Mouse (Mus musculus) erythroblast, embryonic 14.5 days (primary cell): ENCODE data around the gene Cdk5r1. TPM values are rescaled to one million over a fixed set of nuclear protein-coding genes. Genes with fewer than 3 reads are reported as not detected.

Source experiments
- H3K27me3 ChIP-seq: 2 replicates; pipeline ENCODE4 v1.6.1; 2012; ENCODE audit warnings: inconsistent platforms; ENCODE audit not compliant: control insufficient read depth
- H3K36me3 ChIP-seq: 2 replicates; pipeline ENCODE4 v1.6.1; 2012; ENCODE audit warnings: mild to moderate bottlenecking, inconsistent platforms; ENCODE audit not compliant: control insufficient read depth
- H3K4me1 ChIP-seq: 2 replicates; pipeline ENCODE4 v1.6.1; 2012; ENCODE audit warnings: inconsistent platforms; ENCODE audit not compliant: control insufficient read depth
- H3K4me3 ChIP-seq: replicated peaks from 2 replicates; pipeline ENCODE3; 2012; ENCODE audit warnings: moderate library complexity, mild to moderate bottlenecking, inconsistent platforms
- H3K9me3 ChIP-seq: 2 replicates; pipeline ENCODE4 v1.6.1; 2012; ENCODE audit warnings: low read length, inconsistent platforms, mixed read lengths; ENCODE audit not compliant: control insufficient read depth
- GATA1 ChIP-seq: IDR thresholded peaks from 2 replicates; pipeline ENCODE4 v1.6.1; 2012; ENCODE audit warnings: low read length, inconsistent platforms, mixed read lengths
- TAL1 ChIP-seq: IDR thresholded peaks from 3 replicates; pipeline ENCODE4 v1.6.1; 2012; ENCODE audit warnings: low read length, inconsistent platforms, mixed read lengths
- polyA plus RNA-seq: library from polyadenylated mRNA; stranded (reverse); fragments of >175 nt; gene quantifications from 2 replicates; pipeline ENCODE4 v1.2.3, GENCODE M21; 2012

The Cdk5r1 gene
- polyA plus RNA-seq, 1 experiment: 0.31 TPM

DNA sequence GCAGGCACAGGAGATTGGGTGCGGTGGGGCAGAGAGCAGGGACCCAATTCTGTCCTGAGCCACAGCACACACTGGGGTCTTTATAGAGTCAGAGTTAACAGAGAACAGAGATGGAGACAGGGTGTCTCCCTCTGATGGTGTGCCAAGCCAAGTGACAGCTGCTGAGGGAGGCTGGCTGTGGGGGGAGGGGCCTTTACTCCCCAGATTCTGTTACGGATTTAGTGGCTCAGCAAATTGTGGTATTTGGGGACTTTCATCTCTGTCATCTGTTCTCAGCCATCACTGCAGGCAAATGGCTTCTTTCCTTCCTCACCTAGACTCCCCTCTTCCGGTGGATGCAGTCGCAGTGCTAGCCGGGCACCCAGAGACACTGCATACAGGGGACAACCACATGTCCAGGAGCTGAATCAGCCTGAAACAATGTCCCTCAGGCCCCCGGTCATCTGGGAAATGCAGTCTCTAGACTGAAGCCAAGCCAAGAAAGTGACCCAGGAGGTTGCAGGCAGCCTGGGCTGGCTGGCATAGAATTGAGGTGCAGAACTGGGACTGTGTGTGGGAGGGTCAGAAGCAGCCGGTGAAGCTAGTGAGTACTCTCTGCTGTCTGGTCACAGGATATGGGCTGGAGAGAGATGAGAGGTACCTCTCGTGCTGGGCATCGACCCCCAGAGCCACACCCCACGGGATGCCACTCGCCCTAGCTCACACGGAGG lies 12.5 kb downstream of the Cdk5r1 start:
- Histone ChIP-seq H3K4me3 (no peak overlapping the region), H3K4me1 (no peaks in the 10 kb centered on the region), H3K9me3 (no peaks in the 10 kb centered on the region), H3K36me3 (no peaks in the 10 kb centered on the region), H3K27me3 (no peaks in the 10 kb centered on the region; the same call in none of the 2 replicates)
- TF ChIP-seq TAL1 (no peak), GATA1 (no peak)

DNA sequence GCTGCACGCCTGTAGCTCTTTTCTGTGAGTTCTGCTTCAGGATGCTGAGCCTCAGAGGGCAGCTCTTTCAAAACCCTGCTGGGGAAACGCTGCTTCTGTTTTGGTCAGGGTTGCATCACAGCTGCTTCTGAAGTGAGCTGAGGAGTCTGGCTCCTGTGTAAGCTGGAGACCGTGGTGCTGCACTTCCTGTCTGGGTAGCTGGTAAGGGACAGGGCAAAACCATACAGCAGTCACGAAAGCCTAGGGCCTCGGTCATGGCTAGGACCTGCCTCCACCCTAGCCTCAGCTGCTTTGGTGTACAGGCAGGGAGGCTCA lies 13.0 kb downstream of the Cdk5r1 start:
- no peaks in the 10 kb centered on the region for H3K36me3 ChIP-seq
- no peaks in the 10 kb centered on the region for H3K4me1 ChIP-seq
- H3K9me3 ChIP-seq: no peaks in the 10 kb centered on the region
- H3K27me3 ChIP-seq: no peaks in the 10 kb centered on the region; the same call in none of the 2 replicates
- no peak for TF ChIP-seq TAL1
- TF ChIP-seq GATA1: no peak
- no peak overlapping the region for H3K4me3 ChIP-seq

DNA sequence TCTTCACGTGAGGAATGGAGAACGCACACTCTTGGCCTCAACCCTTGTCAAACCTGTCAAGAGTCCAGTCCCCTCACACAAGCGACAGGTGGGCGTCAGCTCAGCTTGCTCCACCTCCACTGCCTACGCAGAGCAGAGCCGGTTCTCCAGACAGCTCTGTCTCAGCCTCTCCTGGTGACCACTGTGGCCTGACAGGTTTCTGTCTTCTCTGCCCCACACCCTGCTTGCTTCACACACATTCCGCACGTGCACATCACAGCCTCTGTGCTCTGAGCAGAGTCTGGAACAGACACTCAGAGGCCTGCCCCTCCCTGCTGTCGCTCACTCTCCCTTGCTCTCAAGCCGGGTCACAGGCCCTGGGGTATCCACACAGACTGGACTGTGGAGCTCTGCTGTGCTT lies 14.0 kb downstream of the Cdk5r1 start:
- Histone ChIP-seq H3K4me3 (no peak overlapping the region), H3K27me3 (no peaks in the 10 kb centered on the region; the same call in none of the 2 replicates), H3K36me3 (no peaks in the 10 kb centered on the region), H3K4me1 (no peaks in the 10 kb centered on the region), H3K9me3 (no peaks in the 10 kb centered on the region)
- TF ChIP-seq GATA1 (no peak), TAL1 (no peak)

DNA sequence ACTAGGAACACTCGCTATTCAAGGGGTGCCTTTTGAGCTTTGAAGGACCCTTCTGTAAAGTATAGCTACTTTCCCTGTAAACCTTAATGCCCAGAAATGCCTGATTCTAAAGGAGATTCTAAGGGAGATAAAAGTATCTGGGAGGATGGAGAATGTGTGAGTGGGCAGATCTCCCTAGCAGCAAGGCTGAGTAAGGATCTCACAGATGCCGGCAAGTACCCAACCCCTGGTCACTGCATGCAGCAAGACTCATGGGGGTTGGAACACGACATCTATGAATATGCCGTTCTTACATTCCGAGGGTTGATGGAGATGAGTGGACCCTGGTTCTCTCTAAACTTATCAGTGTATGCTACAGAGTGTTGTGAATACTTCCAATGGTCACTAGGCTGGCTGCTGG lies 16.4 kb downstream of the Cdk5r1 start:
- H3K27me3 ChIP-seq: no peaks in the 10 kb centered on the region; the same call in none of the 2 replicates
- H3K4me1 ChIP-seq: no peaks in the 10 kb centered on the region
- no peaks in the 10 kb centered on the region for H3K36me3 ChIP-seq
- H3K9me3 ChIP-seq: no peaks in the 10 kb centered on the region
- TF ChIP-seq TAL1: no peak
- TF ChIP-seq GATA1: no peak
- no peak overlapping the region for H3K4me3 ChIP-seq

DNA sequence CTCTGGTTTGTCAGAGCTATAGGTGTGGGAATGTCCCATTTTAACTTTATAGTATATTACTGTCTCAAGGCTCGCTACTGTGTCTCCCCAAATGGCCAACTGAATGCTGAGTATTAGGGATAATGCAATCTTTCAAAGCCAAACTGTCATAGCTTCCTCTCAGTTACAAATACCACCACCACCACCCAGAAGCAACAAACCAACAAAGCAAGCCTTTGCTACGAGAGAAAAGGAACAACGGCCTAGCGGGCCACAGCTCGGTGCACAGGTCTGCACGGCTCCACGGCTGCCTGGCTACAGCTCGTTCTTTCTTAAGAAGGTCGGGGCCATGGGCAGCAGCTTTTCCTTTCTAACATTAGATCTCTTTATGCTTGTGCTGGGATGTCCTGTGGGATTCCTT lies 18.0 kb downstream of the Cdk5r1 start:
- H3K4me1 ChIP-seq: no peaks in the 10 kb centered on the region
- no peaks in the 10 kb centered on the region for H3K36me3 ChIP-seq
- H3K27me3 ChIP-seq: no peaks in the 10 kb centered on the region; the same call in 1 of the 2 replicates
- H3K9me3 ChIP-seq: no peaks in the 10 kb centered on the region
- no peak for TF ChIP-seq GATA1
- no peak for TF ChIP-seq TAL1
- no peak overlapping the region for H3K4me3 ChIP-seq

DNA sequence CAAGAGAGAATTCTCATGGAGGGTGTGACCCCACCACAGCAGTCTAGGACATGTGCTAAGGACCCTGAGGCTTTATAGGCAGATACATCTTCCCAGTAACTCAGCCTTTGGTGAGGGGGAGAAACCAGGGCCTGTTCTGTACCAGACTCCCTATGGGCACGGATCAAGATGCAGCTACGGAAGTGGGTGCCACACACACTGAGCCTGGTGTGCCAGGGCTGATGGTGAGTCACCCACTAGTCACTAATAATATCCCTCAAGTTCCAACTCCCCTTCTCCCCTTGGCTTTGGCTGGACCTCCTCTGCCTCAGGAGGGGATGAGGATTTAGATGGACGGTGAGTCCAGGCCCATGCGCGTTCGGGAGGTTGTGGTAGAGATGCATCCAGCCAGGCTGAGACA lies 19.1 kb downstream of the Cdk5r1 start:
- Histone ChIP-seq H3K4me3 (no peak overlapping the region), H3K27me3 (no peaks in the 10 kb centered on the region; the same call in 1 of the 2 replicates), H3K4me1 (no peaks in the 10 kb centered on the region), H3K9me3 (no peaks in the 10 kb centered on the region), H3K36me3 (no peaks in the 10 kb centered on the region)
- TF ChIP-seq GATA1: no peak
- no peak for TF ChIP-seq TAL1

DNA sequence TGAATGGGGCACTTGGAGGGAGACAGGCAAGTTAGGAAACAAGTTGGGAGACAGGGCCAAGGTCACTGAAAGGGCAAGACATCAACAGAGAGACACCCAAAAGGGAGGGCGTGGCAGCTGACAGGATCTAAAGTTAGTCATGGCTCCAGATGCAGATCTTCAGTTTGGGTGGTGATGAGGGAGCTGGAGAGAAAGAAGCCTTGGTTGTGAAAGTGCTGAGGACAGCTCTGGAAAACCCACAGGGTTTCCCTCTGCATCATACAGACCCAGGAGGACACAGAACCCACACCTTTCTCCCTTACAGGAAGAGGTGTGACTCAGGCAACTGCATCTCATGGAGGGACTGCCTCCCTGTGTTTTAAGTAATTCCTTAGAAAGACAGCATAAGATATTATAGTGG lies 19.8 kb downstream of the Cdk5r1 start:
- H3K9me3 ChIP-seq: no peaks in the 10 kb centered on the region
- no peaks in the 10 kb centered on the region for H3K4me1 ChIP-seq
- no peaks in the 10 kb centered on the region for H3K36me3 ChIP-seq
- TF ChIP-seq TAL1: no peak
- no peak for TF ChIP-seq GATA1
- no peaks in the 10 kb centered on the region for H3K27me3 ChIP-seq
- H3K4me3 ChIP-seq: no peak overlapping the region

DNA sequence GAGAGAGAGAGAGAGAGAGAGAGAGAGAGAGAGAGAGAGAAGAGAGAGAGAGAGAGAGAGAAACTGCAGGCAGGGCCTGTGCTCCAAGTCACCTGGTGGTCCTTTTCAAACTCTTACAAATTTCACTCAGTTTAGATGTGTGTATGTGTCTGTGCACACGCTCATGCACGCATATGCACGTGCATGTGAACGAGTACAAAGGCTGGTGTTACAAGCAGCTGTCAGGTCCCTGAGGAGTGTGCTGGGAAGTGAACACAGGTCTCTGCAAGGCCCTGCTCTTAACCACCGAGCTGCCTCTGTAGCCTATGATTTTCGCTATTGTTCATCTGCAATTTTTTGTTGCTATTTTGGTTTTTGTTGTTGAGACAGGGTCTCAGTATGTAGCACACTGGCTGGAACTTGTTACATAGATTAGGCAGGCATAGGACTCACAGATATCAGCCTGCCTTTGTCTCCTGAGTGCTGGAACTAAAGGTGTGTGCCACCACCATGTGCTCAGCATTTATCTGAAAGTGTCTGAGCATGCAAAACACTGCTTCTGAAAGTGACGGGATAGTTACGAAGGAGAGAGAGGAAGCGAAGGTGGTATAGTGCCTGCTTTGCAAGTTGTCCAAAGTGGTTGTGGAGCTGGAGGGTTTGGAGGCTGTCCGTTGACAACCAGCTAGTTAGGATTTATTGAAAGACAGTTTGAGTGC lies 20.5 kb downstream of the Cdk5r1 start:
- Histone ChIP-seq H3K9me3 (no peaks in the 10 kb centered on the region), H3K4me1 (no peaks in the 10 kb centered on the region), H3K36me3 (no peaks in the 10 kb centered on the region), H3K27me3 (no peaks in the 10 kb centered on the region), H3K4me3 (no peak overlapping the region)
- TF ChIP-seq TAL1 (no peak), GATA1 (no peak)

DNA sequence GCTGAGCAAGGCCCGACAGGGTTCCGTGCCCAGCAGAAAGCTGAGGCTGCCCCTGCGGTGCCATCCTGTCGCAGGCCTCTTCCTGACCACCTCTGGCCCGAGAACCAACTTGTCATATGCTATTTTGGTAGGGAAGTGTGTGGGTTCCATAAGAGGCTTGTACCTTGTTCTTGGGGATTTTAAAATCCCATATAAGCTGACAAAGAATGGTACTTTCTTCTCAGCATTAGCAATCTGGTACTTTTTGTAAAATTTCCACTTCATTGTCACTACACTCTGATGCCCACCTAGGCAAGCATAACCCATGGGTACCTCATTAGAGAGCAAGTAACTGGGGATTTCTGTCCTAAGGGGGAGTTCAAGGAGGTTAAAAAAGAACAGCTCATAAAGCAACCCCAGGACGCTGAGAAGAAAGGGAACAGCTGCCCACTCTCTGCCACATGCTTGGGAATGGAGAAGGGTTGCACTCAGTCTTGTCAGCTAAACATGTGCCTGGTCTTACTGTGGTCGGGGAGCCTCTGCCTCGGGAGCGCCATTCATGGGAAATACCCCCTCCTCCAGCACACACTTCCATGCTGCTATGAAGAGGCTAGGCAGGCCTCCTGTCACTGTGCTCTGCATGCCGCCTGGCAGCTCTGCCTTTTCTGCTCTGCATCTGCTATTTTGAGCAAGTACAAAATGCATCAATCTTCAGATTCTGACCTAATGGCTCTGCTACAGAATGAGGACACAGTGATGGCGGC lies 21.7 kb downstream of the Cdk5r1 start:
- Histone ChIP-seq H3K4me1 (no peaks in the 10 kb centered on the region), H3K27me3 (no peaks in the 10 kb centered on the region), H3K36me3 (no peaks in the 10 kb centered on the region), H3K4me3 (no peak overlapping the region), H3K9me3 (no peaks in the 10 kb centered on the region)
- TF ChIP-seq TAL1 (no peak), GATA1 (no peak)
